Mouse (Mus musculus) C2C12 (cell line): ENCODE measurements around the gene Ppard. TPM values are rescaled to one million over a fixed set of nuclear protein-coding genes. Genes with fewer than 3 reads are reported as not detected.
A peak's percentile ranks its signal among the peaks of the same experiment; 100 is the strongest.

Experiments used
- H3K27me3 ChIP-seq: one replicate; pipeline ENCODE4 v1.6.1; 2011; ENCODE audit not compliant: control insufficient read depth, insufficient read depth, insufficient read length
- H3K36me3 ChIP-seq: one replicate; pipeline ENCODE4 v1.6.1; 2011; ENCODE audit not compliant: control insufficient read depth, insufficient read depth
- H3K4me3 ChIP-seq: one replicate; pipeline ENCODE4 v1.5.1; 2011; ENCODE audit warnings: mild to moderate bottlenecking, control low read depth; ENCODE audit not compliant: poor library complexity, insufficient read depth, severe bottlenecking
- H3K79me2 ChIP-seq: one replicate; pipeline ENCODE4 v1.6.1; 2011; ENCODE audit not compliant: control insufficient read depth, insufficient read depth
- H3K79me3 ChIP-seq: one replicate; pipeline ENCODE4 v1.6.1; 2011; ENCODE audit warnings: low read depth, control low read depth
- H3ac ChIP-seq: one replicate; pipeline ENCODE3; 2011; ENCODE audit warnings: low read depth; ENCODE audit not compliant: control insufficient read depth, insufficient read length
- CEBPB ChIP-seq: IDR thresholded peaks from one replicate; pipeline ENCODE4 v1.6.1; 2011; ENCODE audit warnings: low read depth, mild to moderate bottlenecking, control low read depth, moderate library complexity
- CTCF ChIP-seq: IDR thresholded peaks from one replicate; pipeline ENCODE4 v1.5.1; 2011; ENCODE audit not compliant: control insufficient read depth, insufficient read depth, insufficient read length
- FOSL1 ChIP-seq: IDR thresholded peaks from one replicate; pipeline ENCODE4 v1.8.0; 2011; ENCODE audit warnings: mild to moderate bottlenecking, low read length; ENCODE audit not compliant: poor library complexity, insufficient read depth, severe bottlenecking
- MAX ChIP-seq: IDR thresholded peaks from one replicate; pipeline ENCODE4 v1.6.1; 2011; ENCODE audit warnings: mild to moderate bottlenecking, control low read depth
- MYOD1 ChIP-seq: IDR thresholded peaks from one replicate; pipeline ENCODE4 v1.6.1; 2011; ENCODE audit warnings: low read depth; ENCODE audit not compliant: control insufficient read depth, insufficient read length
- MYOG ChIP-seq: IDR thresholded peaks from one replicate; pipeline ENCODE4 v1.6.1; 2011; ENCODE audit not compliant: control insufficient read depth, insufficient read length; ENCODE audit errors: extremely low read depth
- USF1 ChIP-seq: IDR thresholded peaks from one replicate; pipeline ENCODE4 v1.6.1; 2011; ENCODE audit warnings: low read depth, mild to moderate bottlenecking, control low read depth, moderate library complexity
- polyA plus RNA-seq: library from polyadenylated mRNA; unstranded; fragments of >200 nt; fragmentation: generic; extraction: Trizol; gene quantifications from one replicate; pipeline ENCODE4 v1.2.1, GENCODE M21; 2012; ENCODE audit warnings: missing spikeins

Ppard gene
- polyA plus RNA-seq, 1 experiment = 24.7 TPM

DNA sequence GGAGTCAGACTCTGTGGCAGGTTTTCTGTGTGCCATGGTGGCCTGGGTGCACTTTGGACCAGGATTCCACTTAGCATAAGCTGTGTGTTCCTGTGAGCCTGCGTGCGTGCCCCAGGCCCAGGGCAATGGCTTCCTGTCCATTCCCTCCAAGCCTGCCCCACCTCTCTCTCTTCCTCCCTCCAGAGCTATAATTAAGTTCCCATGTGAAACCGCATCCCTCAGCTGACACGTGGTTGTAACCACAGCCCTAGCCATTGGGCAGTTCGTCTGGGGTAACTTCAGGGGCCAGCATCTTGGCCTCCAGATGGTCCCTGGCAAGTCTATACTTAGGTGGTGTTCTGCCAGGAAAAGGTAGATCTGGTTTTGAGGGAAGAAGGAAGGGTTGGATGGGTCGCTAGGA is 15.1 kb downstream of the Ppard start:
- Histone ChIP-seq H3K27me3 (no peaks in the 10 kb centered on the region), H3K79me2 (peaks cover 71% of the 10 kb centered on the region), H3ac (no peak overlapping the region), H3K4me3 (no peak overlapping the region), H3K79me3 (peaks cover 23% of the 10 kb centered on the region), H3K36me3 (peaks cover 23% of the 10 kb centered on the region)
- TF ChIP-seq FOSL1 (no peak), MYOG (no peak), CTCF (no peak), MAX (peak; percentile 82), USF1 (peak; percentile 85), CEBPB (no peak), MYOD1 (no peak)

DNA sequence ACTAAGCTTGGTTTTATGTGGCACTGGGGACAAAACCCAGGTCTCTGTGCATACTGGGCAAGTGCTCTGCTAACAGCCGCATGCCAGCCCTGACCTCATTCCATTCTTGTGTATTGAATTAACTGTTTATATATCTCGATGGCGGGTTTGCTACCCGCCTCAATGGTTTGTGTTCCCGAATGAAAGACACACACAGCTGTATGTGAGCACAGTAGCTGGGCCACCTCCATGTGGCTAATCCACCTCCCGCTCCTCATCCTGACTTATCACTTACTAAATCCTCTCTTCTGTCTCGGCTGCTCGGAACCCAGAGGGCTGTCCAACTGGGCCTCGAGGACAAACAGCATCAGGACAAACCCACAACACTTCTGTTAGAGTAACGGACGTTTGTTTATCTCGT is 16.6 kb downstream of the Ppard start:
- TF ChIP-seq CEBPB (no peak), MYOD1 (peak; percentile 70)
- Histone ChIP-seq H3K27me3 (no peaks in the 10 kb centered on the region), H3K79me3 (peaks cover 23% of the 10 kb centered on the region), H3K4me3 (no peak overlapping the region), H3K36me3 (peaks cover 14% of the 10 kb centered on the region), H3K79me2 (peaks cover 58% of the 10 kb centered on the region), H3ac (no peak overlapping the region)

DNA sequence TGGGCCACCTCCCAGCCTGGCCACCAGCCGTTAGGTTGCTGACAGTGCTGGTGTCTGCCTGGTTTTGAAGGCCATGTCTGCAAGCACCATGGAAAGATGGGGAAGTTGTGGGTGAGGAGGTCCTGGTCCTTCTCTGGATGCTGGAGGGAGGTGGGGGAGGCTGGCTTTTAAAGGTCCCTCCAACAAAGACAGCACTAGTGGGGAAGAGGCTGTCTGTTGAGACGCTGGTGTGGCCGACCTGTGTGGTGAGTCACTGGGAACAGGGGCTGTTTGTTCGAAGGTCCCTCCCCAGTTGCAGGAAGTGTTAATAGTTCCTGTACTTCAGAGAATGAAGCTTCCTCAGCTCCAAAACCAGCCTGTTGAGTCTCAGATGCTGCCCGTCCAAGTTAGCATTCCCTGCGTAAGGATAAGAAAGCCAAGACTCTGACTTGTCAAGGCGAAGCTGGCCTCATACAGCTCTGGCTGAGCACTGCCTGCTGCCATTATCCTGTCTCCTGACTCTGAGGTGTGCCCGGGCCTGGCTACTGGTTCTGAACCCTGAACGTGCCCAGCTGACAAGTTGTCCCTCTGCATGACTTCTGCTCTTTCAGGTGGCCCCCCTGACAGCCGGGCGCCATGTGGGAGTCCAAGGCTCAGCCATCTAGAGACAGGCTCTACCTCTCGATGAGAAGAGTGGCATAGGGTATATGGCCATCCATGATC is 19.2 kb downstream of the Ppard start:
- peaks cover 55% of the 10 kb centered on the region for H3K79me2 ChIP-seq
- peaks cover 8% of the 10 kb centered on the region for H3K36me3 ChIP-seq
- TF ChIP-seq CTCF = no peak
- TF ChIP-seq CEBPB = no peak
- no peak for TF ChIP-seq MYOD1
- TF ChIP-seq USF1 = no peak
- TF ChIP-seq MAX = no peak
- no peak for TF ChIP-seq MYOG
- TF ChIP-seq FOSL1 = no peak
- peaks cover 25% of the 10 kb centered on the region for H3K79me3 ChIP-seq
- H3K27me3 ChIP-seq = no peaks in the 10 kb centered on the region
- no peak overlapping the region for H3K4me3 ChIP-seq
- no peak overlapping the region for H3ac ChIP-seq

DNA sequence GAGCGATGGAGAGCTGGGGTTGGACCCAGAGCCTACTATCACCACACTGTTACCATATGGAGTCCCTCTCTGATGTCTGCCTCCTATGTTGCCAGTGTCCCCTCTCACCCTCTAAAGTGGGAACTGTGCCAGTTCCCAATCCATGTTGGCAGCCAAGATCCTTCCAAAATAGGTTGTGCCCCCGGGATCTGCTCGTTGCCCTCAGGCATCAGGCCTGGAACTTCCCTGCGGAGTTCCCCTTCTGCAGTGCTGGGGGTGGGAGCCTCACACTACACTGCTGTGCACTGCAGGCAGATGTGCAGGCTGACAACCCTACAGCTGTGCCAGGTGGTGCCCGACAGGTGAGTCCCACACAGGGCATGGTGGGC is 19.8 kb downstream of the Ppard start:
- H3ac ChIP-seq = no peak overlapping the region
- H3K79me2 ChIP-seq = peaks cover 57% of the 10 kb centered on the region

DNA sequence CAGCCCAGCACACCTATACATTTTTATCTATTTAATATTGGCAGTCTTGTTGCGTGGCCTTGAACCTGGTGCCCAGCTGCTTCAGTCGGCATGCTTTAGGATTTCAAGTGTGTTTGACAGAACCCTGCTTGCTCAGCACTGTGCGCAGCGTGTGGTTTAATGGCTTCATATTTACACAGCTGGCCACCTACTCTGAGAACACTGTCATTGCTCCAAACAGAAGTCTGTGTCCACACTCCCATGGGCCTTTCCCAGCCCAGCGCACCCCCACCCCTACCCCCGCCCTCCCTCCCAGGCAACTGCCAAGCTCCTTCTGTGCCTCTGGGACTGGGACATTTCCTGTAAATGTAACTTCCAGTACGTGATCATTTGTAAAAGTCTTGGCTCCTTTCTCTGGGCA is 20.7 kb downstream of the Ppard start:
- peaks cover 62% of the 10 kb centered on the region for H3K79me2 ChIP-seq
- H3K79me3 ChIP-seq = peaks cover 29% of the 10 kb centered on the region
- H3ac ChIP-seq = no peak overlapping the region
- no peaks in the 10 kb centered on the region for H3K27me3 ChIP-seq
- peaks cover 8% of the 10 kb centered on the region for H3K36me3 ChIP-seq
- TF ChIP-seq MYOD1 (peak; percentile 60), USF1 (no peak), CEBPB (no peak)
- no peak overlapping the region for H3K4me3 ChIP-seq

More for the DNA sequence above, 19.8 kb downstream of the Ppard start:
- peaks cover 24% of the 10 kb centered on the region for H3K79me3 ChIP-seq
- no peak for TF ChIP-seq MYOD1
- no peak for TF ChIP-seq MAX
- TF ChIP-seq MYOG = no peak
- H3K36me3 ChIP-seq = peaks cover 8% of the 10 kb centered on the region
- no peaks in the 10 kb centered on the region for H3K27me3 ChIP-seq
- H3K4me3 ChIP-seq = no peak overlapping the region

DNA sequence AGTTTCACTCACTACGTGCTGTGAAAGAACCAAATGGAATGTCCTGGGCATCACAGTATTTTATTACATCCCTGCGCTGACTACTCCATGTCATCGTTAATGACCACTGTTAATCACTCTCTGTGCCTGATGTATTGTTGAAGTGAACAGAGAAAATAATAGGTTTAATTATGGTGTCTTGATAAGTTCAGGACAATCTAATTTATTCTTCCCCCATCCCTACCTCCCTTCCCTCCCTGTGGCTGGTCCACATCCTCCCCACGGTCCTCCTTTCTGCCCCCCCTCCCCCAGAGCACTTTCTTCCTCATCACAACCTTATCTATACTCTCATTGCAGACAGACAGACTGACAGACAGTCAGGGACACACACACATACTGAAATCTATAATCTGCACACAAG is 22.3 kb downstream of the Ppard start:
- H3K79me2 ChIP-seq = peaks cover 60% of the 10 kb centered on the region
- no peaks in the 10 kb centered on the region for H3K27me3 ChIP-seq
- TF ChIP-seq FOSL1 = no peak
- TF ChIP-seq CEBPB = no peak
- TF ChIP-seq USF1 = no peak
- TF ChIP-seq CTCF = no peak
- no peak for TF ChIP-seq MAX
- peaks cover 12% of the 10 kb centered on the region for H3K36me3 ChIP-seq
- no peak overlapping the region for H3ac ChIP-seq
- no peak overlapping the region for H3K4me3 ChIP-seq
- peaks cover 34% of the 10 kb centered on the region for H3K79me3 ChIP-seq
